Mouse (Mus musculus) forebrain, postnatal 0 days (tissue): Measurements from ENCODE around the gene Lmna. TPM values are rescaled to one million over a fixed set of nuclear protein-coding genes. Genes with fewer than 3 reads are reported as not detected.

Source experiments
- ATAC-seq: fragments of 200-750 bp; cut with Nextera tagmentation; 2 replicates; pipeline ENCODE4 v1.8.0; 2017; ENCODE audit warnings: mild to moderate bottlenecking, moderate library complexity
- DNase-seq: peaks from one replicate; pipeline ENCODE4 v3.0.0-alpha.2; 2015
- H3K27ac ChIP-seq: fragments of 300-500 bp; sonication (generic); 2 replicates; pipeline ENCODE4 v1.5.1; 2014; ENCODE audit warnings: low read depth, mild to moderate bottlenecking, antibody characterized with exemption, low read length, moderate library complexity, mixed read lengths
- H3K27me3 ChIP-seq: fragments of 300-500 bp; sonication (generic); 2 replicates; pipeline ENCODE4 v1.6.1; 2014; ENCODE audit warnings: mild to moderate bottlenecking, low read length, mixed read lengths; ENCODE audit not compliant: insufficient read depth
- H3K36me3 ChIP-seq: fragments of 300-500 bp; sonication (generic); 2 replicates; pipeline ENCODE4 v1.6.1; 2014; ENCODE audit warnings: mild to moderate bottlenecking, moderate library complexity; ENCODE audit not compliant: insufficient read depth
- H3K4me1 ChIP-seq: fragments of 300-500 bp; sonication (generic); 2 replicates; pipeline ENCODE4 v1.6.1; 2014; ENCODE audit warnings: antibody characterized with exemption; ENCODE audit not compliant: insufficient read depth
- H3K4me2 ChIP-seq: fragments of 300-500 bp; sonication (generic); 2 replicates; pipeline ENCODE4 v1.6.1; 2014; ENCODE audit warnings: low read depth, mild to moderate bottlenecking, moderate library complexity
- H3K4me3 ChIP-seq: fragments of 300-500 bp; sonication (generic); 2 replicates; pipeline ENCODE4 v1.5.1; 2014; ENCODE audit warnings: low read depth, low read length, mixed read lengths
- H3K9ac ChIP-seq: fragments of 300-500 bp; sonication (generic); 2 replicates; pipeline ENCODE4 v1.6.1; 2014; ENCODE audit warnings: mild to moderate bottlenecking
- H3K9me3 ChIP-seq: fragments of 300-500 bp; sonication (generic); 2 replicates; pipeline ENCODE4 v1.6.1; 2016; ENCODE audit warnings: low read length
- CTCF ChIP-seq: sonication (generic); IDR thresholded peaks from 2 replicates; pipeline ENCODE4 v1.5.1; 2016; ENCODE audit warnings: antibody characterized with exemption, control low read depth, low read depth
- WGBS: fragments of 180-500 bp; shearing (Covaris S2); extraction: QIAGEN DNeasy Blood & Tissue Kit; methylation state at CpG from one replicate; pipeline ENCODE4 v1.1.7; 2014; 5-methylcytosine and 5-hydroxymethylcytosine counted together
- polyA plus RNA-seq: library from polyadenylated mRNA; unstranded; fragments of >200 nt; fragmentation: Nextera tagmentation; extraction: Ambion mirVana; gene quantifications from 2 replicates; pipeline ENCODE4 v1.2.1, GENCODE M21; 2015
- total RNA-seq: library from RNA; depleted of rRNA; stranded (reverse); fragments of >200 nt; gene quantifications from 2 replicates; pipeline ENCODE4 v1.2.3, GENCODE M21; 2014

Gene Lmna
- total and polyA plus RNA-seq, 2 experiments from 2014 or later, result 51.4 to 71.3 TPM

GRCm38 (mm10) chr3:88486887-88487286 lies 22.9 kb downstream of the Lmna start:
- ATAC-seq (no peak), DNase-seq (no peak)
- H3K4me3 ChIP-seq, result no peak overlapping the region
- H3K4me1 ChIP-seq, result no peaks in the 10 kb centered on the region
- no peak overlapping the region for H3K4me2 ChIP-seq
- H3K27ac ChIP-seq, result no peak overlapping the region
- H3K9me3 ChIP-seq, result no peaks in the 10 kb centered on the region
- WGBS, result 76% methylated on average over 4 of the region's 4 CpGs
- H3K9ac ChIP-seq, result no peak overlapping the region
- H3K27me3 ChIP-seq, result peaks cover 18% of the 10 kb centered on the region
- no peak for TF ChIP-seq CTCF
- H3K36me3 ChIP-seq, result peaks cover 36% of the 10 kb centered on the region

GRCm38 (mm10) chr3:88486043-88486442 lies 23.7 kb downstream of the Lmna start:
- Histone ChIP-seq H3K4me1 (no peaks in the 10 kb centered on the region), H3K9me3 (no peaks in the 10 kb centered on the region), H3K4me3 (no peak overlapping the region), H3K4me2 (no peak overlapping the region), H3K36me3 (peaks cover 38% of the 10 kb centered on the region), H3K27me3 (peaks cover 18% of the 10 kb centered on the region), H3K27ac (no peak overlapping the region), H3K9ac (no peak overlapping the region)
- no peak for TF ChIP-seq CTCF
- WGBS, result 70% methylated on average over 5 of the region's 5 CpGs
- no peak for ATAC-seq
- DNase-seq, result no peak

- ATAC-seq, result no peak
- 26% methylated on average over 39 of the region's 39 CpGs for WGBS
- Histone ChIP-seq H3K36me3 (peaks cover 40% of the 10 kb centered on the region), H3K9me3 (no peaks in the 10 kb centered on the region), H3K4me2 (peak overlapping the region; percentile 21; the same call in 1 of the 2 replicates), H3K4me1 (no peaks in the 10 kb centered on the region), H3K4me3 (no peak overlapping the region), H3K27ac (no peak overlapping the region), H3K9ac (no peak overlapping the region), H3K27me3 (peaks cover 18% of the 10 kb centered on the region)
- no peak for DNase-seq
- no peak for TF ChIP-seq CTCF
Measured at GRCm38 (mm10) chr3:88484597-88485316, 25.0 kb downstream of the Lmna start.

GRCm38 (mm10) chr3:88483621-88484020 lies 26.1 kb downstream of the Lmna start:
- Histone ChIP-seq H3K9ac (no peak overlapping the region), H3K36me3 (peaks cover 40% of the 10 kb centered on the region), H3K27me3 (peaks cover 18% of the 10 kb centered on the region), H3K9me3 (no peaks in the 10 kb centered on the region), H3K27ac (no peak overlapping the region), H3K4me3 (no peak overlapping the region), H3K4me1 (no peaks in the 10 kb centered on the region), H3K4me2 (no peak overlapping the region)
- ATAC-seq (peak; percentile 73), DNase-seq (peak; percentile 84)
- peak; percentile 97 for TF ChIP-seq CTCF
- WGBS, result 6% methylated on average over 5 of the region's 5 CpGs

- no peak for ATAC-seq
- H3K4me3 ChIP-seq, result no peak overlapping the region
- peaks cover 18% of the 10 kb centered on the region for H3K27me3 ChIP-seq
- H3K4me1 ChIP-seq, result no peaks in the 10 kb centered on the region
- TF ChIP-seq CTCF, result no peak
- no peak overlapping the region for H3K4me2 ChIP-seq
- no peak for DNase-seq
- H3K9me3 ChIP-seq, result no peaks in the 10 kb centered on the region
- WGBS, result 82% methylated on average over 8 of the region's 8 CpGs
- H3K27ac ChIP-seq, result no peak overlapping the region
- no peak overlapping the region for H3K9ac ChIP-seq
- peaks cover 40% of the 10 kb centered on the region for H3K36me3 ChIP-seq
Measured at GRCm38 (mm10) chr3:88483141-88483540, 26.6 kb downstream of the Lmna start.

- Histone ChIP-seq H3K4me2 (no peak overlapping the region), H3K9me3 (no peaks in the 10 kb centered on the region), H3K36me3 (peaks cover 34% of the 10 kb centered on the region), H3K27me3 (peaks cover 18% of the 10 kb centered on the region), H3K9ac (no peak overlapping the region), H3K27ac (no peak overlapping the region), H3K4me1 (no peaks in the 10 kb centered on the region), H3K4me3 (no peak overlapping the region)
- DNase-seq (no peak), ATAC-seq (no peak)
- TF ChIP-seq CTCF, result no peak
- 37% methylated on average over 18 of the region's 18 CpGs for WGBS
Measured at GRCm38 (mm10) chr3:88482336-88482735, 27.4 kb downstream of the Lmna start.

- Histone ChIP-seq H3K27ac (no peak overlapping the region), H3K9ac (no peak overlapping the region), H3K9me3 (no peaks in the 10 kb centered on the region), H3K4me1 (no peaks in the 10 kb centered on the region), H3K4me3 (no peak overlapping the region), H3K27me3 (peaks cover 18% of the 10 kb centered on the region), H3K4me2 (no peak overlapping the region), H3K36me3 (peaks cover 28% of the 10 kb centered on the region)
- DNase-seq (no peak), ATAC-seq (no peak)
- 60% methylated on average over 8 of the region's 8 CpGs for WGBS
- TF ChIP-seq CTCF, result no peak
Measured at GRCm38 (mm10) chr3:88481372-88482040, 28.2 kb downstream of the Lmna start.
